Mouse (Mus musculus): ENCODE measurements around the gene Cyb561.

GRCm38 (mm10) chr11:105953402-105953801 lies 266 bp upstream of the Cyb561 start:
- TF ChIP-seq CTCF (IDR thresholded peaks at IDR 0.05; ENCODE audit: low read depth, low read length) (no peak), POLR2A (IDR thresholded peaks at IDR 0.05; ENCODE audit: insufficient read depth, low read length) (no peak), EP300 (IDR thresholded peaks at IDR 0.05; ENCODE audit: insufficient read depth, low read depth, low read length) (no peak)

All from ES-Bruce4 (cell line).